Mouse (Mus musculus): ENCODE data around the gene Pkmyt1.
A peak's percentile ranks its signal among the peaks of the same experiment; 100 is the strongest.
"Not testable (repeated sequence)": the region's sequence is repeated elsewhere in the genome, so short reads cannot be mapped to it uniquely, and the experiment has no call there.

Gene Pkmyt1

DNA sequence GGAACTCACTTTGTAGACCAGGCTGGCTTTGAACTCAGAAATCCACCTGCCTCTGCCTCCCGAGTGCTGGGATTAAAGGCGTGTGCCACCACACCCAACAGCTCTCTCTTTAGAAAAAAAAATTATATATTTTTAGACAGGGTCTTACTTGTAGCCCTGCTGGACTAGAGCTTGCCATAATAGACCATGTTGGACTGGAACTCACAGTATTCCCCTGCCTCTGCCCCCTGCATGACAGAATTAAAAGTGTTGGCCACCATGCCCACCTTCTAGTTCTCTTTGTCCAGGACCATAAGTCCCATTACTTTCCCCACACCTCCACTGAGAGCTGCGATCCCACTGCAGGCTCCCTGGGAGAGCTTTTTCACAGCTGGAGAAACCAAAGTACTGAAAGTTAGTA lies 21.3 kb downstream of the Pkmyt1 start:
- no peak for DNase-seq (ENCODE audit: low spot score)

- DNase-seq (ENCODE audit: low spot score), result no peak
These were observed 21.9 kb downstream of the Pkmyt1 start for GRCm38 (mm10) chr17:23748026-23748425.

GRCm38 (mm10) chr17:23748631-23749391 lies 22.7 kb downstream of the Pkmyt1 start:
- peak; percentile 77 for DNase-seq (ENCODE audit: low spot score)

DNA sequence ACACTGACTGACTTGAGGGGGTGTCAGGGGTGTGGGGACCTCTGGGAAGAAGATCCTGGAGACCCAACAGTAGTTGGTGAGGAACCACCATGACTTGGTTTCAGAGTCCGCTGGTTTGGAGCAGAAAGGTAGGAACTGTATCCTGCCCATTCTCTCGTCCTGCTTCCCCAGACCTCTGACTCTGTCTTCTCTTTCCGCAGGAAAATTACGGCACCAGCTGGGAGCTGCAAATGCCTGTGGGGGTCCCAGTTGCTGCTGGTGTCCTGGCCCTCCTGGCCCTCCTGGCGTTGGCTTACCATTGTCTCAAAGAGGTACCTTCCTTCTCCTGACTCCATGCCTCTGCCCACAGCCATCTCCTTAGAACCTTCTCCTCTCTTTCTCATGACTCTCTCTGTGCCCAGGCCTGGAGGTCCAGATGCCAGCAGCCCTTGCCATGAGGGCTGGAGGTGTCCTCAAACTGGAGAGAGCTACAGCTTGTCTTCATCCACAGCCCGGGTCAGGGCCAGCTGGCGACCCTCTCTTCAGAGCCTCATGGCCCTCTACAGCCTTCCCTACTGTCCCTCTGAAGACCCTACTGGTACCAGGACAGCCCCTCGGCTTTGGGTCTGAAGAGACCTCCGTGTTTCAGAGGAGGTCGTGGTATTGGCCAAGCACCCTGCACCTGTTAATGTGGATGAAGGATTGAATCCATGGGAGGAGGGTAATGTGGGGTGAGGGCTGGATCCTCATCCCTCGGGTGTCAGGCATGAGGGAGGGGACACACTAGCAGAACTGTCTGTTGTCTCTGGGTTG lies 23.5 kb downstream of the Pkmyt1 start:
- no peak for DNase-seq (ENCODE audit: low spot score)

- no peak for DNase-seq (ENCODE audit: low spot score)
These were observed 29.6 kb downstream of the Pkmyt1 start for GRCm38 (mm10) chr17:23755689-23756088.

DNA sequence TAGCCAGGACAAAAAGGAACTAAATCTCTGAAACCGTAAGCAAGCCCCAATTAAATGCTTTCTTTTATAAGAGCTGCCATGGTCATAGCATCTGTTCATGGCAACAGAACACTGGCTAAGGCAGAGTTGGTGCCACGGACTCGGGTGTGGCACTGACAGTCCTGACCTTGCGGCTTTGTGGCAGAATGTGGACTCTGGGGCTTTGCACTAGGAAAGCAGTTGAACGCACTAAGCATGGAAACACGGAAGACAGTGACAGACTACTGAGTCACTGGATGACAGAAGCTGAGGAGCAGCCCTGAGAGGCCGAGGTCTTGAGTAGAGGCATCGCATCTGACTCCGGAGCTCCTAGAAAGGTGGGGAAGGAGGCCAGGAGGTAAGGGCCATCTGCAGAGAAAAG lies 31.4 kb downstream of the Pkmyt1 start:
- DNase-seq (ENCODE audit: low spot score), result no peak

- no peak for DNase-seq (ENCODE audit: low spot score)
These were observed 32.7 kb downstream of the Pkmyt1 start for GRCm38 (mm10) chr17:23758801-23759200.

DNA sequence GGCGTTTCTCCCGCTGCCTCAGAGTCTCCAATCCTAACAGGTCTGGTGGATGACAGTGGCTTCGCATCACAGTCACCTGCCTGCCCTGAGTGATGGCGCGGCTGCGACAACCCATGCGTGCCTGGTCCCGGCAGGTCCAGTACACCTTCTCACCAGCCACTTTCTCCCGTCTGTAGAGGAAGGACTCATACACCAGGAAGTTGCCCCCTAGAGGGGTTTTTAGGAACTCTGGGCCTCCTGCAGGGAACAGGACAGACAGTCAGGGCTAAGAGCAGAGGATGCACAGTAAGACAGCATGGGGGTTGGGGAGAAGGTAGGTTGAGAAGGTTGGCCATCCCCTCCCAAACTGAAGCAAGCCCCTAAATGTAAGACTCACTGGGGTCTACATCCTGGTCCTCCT lies 34.1 kb downstream of the Pkmyt1 start:
- no peak for DNase-seq (ENCODE audit: low spot score)

GRCm38 (mm10) chr17:23761155-23761554 lies 35.0 kb downstream of the Pkmyt1 start:
- DNase-seq (ENCODE audit: low spot score), result no peak

DNA sequence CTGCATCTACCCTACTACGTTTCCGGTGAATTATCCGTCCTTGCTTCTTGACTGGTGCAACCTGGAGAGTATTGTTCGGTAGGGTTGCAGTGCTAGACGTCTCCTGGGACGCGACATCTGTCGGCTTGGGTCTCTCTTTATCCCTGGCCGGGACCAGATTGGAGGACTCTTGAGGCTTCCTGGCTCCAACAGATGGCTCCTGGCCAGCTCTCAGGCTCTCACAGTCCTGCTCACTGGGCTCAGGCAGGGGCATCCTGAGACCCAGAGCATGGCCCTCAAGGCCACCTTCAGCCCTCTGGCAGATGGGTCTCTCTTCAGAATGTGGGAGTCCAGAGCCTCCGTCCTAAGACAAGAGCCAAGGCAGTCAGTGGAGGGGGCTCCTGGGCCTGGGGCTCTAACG lies 36.8 kb downstream of the Pkmyt1 start:
- DNase-seq (ENCODE audit: low spot score), result no peak

- no peak for DNase-seq (ENCODE audit: low spot score)
These were observed 44.4 kb downstream of the Pkmyt1 start for GRCm38 (mm10) chr17:23770493-23770892.

GRCm38 (mm10) chr17:23770896-23771283 lies 44.8 kb downstream of the Pkmyt1 start:
- no peak for DNase-seq (ENCODE audit: low spot score)

DNA sequence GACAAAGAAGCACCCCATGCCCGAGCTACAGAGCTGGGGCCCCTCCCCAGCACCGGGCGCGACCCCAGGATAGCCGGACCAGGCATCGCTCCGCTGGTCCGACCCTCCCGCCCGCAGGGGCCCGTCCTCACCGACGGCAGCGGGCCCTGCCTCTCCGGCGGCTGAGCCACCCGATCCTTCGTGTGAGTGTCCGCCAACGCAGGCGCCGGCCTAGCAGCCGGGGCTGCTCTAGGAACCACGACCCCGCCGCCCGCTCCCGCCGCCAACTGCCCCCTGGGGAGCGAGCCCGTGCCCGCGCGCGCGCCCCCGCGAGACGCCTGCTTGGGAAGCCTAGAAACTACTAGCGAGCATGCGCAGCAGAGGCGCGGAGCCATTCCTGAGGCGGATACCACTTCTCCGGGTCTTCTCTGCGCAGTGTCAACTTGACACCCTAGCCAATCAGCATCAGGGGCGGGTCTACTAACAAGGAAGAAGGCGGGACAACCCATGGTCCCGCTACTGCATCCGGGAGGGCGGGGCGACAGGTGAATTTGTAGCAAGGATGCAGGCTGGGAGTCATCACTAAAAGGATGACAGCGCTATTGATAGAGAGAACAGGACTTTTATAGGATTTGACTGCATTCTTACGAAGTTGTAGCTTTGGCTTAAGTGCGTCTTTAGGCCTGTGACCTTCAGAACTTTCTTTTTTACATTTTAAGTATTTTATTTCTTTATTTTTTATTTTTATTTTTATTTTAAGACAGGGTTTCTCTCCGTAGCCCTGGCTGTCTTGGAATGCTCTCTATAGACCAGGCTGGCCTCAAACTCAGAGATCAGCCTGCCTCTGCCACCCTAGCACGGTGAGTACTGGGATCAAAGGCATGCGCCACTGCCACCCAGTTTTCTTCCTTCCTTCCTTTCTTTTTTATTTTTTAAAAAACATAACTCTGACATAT lies 45.4 kb downstream of the Pkmyt1 start, which contains the start of gene Flywch1:
Gene Flywch1, minus strand, starts transcription at position 319 of the 935 bp plus-strand sequence.
- DNase-seq (ENCODE audit: low spot score), result peak; percentile 92

DNA sequence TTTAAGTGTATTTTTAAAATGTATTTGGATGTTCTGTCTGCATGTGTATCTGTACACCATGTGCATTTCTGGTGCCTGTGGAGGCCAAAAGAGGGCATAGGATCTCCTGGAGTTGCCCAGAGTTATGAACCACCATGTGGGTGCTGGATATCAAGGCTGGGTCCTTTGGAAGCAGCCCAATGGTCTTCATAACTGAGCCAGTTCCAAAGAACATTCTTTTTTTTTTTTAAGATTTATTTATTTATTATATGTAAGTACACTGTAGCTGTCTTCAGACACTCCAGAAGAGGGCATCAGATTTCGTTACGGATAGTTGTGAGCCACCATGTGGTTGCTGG lies 46.1 kb downstream of the Pkmyt1 start:
- DNase-seq (ENCODE audit: low spot score), result not testable (repeated sequence)

DNA sequence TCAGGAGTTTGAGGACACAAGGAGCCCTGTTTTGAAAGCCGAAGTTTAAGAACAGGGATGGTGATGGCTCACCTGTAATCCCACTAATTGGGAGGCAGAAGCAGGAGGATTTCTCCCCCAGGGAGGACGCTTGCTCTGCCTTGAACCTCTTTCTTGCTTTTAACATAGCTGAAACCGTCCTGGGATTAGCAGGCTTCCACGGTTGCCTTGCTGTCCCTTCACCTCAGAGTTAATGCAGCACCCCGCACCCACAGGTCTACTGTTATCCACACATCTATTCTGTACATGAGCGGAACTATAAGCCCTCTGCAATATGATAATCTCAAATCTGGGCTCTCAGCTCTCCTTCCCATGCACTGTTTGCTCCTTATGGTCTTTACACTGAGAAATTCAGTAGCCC lies 47.5 kb downstream of the Pkmyt1 start:
- no peak for DNase-seq (ENCODE audit: low spot score)

GRCm38 (mm10) chr17:23774090-23774489 lies 48.0 kb downstream of the Pkmyt1 start:
- peak; percentile 69 for DNase-seq (ENCODE audit: low spot score)

DNA sequence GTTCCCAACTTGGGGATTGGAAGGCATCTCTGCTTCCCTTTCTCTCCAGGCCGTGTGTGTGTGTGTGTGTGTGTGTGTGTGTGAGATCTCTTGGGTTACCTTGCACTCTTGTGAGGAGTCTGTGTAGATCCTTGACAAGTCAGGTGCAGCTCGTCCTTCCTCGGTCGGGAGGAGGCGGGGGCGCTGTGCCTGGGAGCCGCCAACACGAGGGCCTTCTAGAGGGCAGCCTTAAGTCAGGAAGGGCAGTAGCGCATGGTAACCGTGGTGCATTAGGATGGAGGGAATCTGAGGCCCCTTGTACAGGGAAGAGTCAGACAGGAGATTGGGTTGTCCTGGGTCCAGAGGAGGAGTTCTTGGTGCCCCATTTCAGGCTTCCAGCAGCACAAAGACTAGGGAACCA lies 50.1 kb downstream of the Pkmyt1 start:
- DNase-seq (ENCODE audit: low spot score), result no peak

DNA sequence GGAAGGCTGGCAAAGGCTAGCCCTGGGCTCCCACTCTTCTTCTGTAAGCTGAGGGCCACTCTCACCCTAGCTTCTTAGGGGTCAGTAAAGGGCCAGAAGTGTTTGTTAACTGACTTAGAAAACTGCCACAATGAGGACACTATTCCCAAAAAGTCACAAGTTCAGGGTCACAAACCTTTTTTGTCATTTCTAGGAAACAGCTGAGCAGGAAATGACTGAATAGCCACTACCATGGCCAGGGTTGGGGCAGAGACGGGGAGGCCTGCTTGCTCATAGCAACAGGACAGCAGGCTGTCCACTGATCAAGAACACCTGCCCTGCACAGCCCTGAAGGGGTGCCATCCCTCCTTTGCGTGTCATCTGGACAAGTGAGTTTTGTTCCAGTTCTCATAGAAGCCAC lies 51.0 kb downstream of the Pkmyt1 start:
- DNase-seq (ENCODE audit: low spot score), result no peak

- DNase-seq (ENCODE audit: low spot score), result no peak
These were observed 52.3 kb downstream of the Pkmyt1 start for GRCm38 (mm10) chr17:23778447-23778846.

DNA sequence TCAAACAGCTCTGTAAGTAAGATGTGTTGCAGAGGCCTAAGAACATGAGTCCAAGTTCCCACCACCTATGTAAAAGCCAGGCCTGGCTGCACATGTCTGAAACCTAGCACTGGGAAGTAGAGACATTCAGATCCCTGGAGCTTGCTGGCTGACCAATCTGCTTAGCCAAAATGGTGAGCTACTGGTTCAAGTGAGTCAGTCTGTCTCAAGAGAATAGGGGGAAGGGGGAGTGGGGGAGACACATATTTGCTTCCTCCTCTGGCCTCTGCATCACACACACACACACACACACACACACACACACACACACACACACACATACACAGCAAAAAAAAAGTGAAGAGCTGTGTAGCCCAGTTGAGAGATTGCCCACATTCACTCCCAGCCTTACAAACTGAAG lies 57.2 kb downstream of the Pkmyt1 start:
- no peak for DNase-seq (ENCODE audit: low spot score)

GRCm38 (mm10) chr17:23785561-23786471 lies 59.7 kb downstream of the Pkmyt1 start, which contains the start of gene Flywch2:
Flywch2 (minus strand) TSS chr17:23786081.
- DNase-seq (ENCODE audit: low spot score), result peak; percentile 70
